Mouse (Mus musculus): ENCODE data around the gene Dock4. TPM values are rescaled to one million over a fixed set of nuclear protein-coding genes. Genes with fewer than 3 reads are reported as not detected.
A peak's percentile ranks its signal among the peaks of the same experiment; 100 is the strongest.

Gene Dock4
- polyA plus RNA-seq, 1 experiment from 2014 or later, result 25.1 TPM

DNA sequence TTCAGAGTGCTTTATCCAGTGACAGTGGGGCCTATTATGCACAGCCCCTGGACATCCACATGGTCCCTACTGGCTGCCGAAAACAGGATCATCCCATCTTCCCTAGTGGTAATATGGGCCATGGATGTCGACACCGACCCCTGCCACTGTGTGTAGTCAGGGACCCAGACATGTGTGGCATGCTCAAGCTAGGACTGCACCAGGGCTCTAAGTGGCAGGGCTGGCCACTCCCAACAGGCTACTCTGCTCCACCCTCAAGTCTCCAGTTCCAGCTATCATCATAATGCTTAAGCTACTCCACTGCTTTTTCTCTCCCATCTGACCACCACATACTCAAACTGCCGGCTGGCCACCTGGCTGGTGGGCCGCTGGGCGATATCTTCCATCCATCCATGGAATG is 439.6 kb downstream of the Dock4 start:
- H3K9me3 ChIP-seq, result no peaks in the 10 kb centered on the region
- no peaks in the 10 kb centered on the region for H3K27me3 ChIP-seq (ENCODE audit: insufficient read depth, poor library complexity, severe bottlenecking)
- H3K27ac ChIP-seq, result no peak overlapping the region
- H3K36me3 ChIP-seq, result no peaks in the 10 kb centered on the region
- H3K4me1 ChIP-seq (replicated peaks), result no peaks in the 10 kb centered on the region
- WGBS, result 89% methylated on average over 6 of the region's 6 CpGs
- no peak overlapping the region for H3K4me3 ChIP-seq
- DNase-seq (ENCODE audit: low spot score), result no peak

DNA sequence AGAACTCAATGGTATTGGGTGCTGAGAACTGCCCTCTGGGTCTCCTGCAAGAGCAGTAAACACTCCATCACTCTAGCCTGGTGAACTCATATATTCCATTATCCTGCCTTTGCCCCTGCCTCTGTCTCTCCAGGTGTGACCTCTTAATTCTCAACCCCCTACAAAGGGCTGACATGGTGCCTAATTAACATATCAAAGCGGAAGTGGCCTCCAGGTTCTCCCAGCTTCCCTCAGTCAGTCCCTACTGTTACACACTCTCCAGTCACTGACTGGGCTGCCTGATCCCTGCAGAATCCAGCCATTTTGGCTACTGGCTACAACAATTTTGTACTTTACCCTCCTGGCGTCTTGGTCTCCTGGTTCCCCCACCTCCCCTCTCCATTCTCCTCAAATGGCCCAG is 441.7 kb downstream of the Dock4 start:
- no peaks in the 10 kb centered on the region for H3K4me1 ChIP-seq (replicated peaks)
- no peak for DNase-seq (ENCODE audit: low spot score)
- H3K9me3 ChIP-seq, result no peaks in the 10 kb centered on the region
- H3K36me3 ChIP-seq, result no peaks in the 10 kb centered on the region
- 55% methylated on average over 2 of the region's 2 CpGs for WGBS
- H3K4me3 ChIP-seq, result no peak overlapping the region
- no peak overlapping the region; the same call in 1 of the 2 replicates for H3K27ac ChIP-seq
- no peaks in the 10 kb centered on the region for H3K27me3 ChIP-seq (ENCODE audit: insufficient read depth, poor library complexity, severe bottlenecking)

DNA sequence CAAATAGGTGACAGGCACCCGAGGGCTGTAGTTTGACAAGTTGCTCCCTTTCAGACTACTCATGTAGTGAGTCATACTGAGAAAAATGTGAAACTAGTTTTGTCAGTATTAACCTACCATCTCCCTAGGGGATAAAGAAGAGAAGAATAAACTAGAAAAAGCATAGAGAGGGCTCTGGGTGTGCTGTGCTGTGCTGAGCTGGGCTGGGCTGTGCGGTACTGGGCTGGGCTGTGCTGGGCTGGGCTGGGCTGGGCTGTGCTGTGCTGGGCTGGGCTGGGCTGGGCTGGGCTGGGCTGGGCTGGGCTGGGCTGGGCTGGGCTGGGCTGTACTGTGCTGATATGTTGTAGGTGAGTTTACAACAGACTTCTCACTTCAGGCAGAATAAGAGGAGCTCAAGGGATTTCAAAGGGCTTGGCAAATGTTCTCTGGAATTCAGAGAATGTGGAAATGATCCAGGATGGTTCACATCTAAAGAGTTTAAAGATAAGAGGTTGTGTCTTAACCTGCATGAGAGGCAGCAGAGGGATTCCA is 442.6 kb downstream of the Dock4 start:
- DNase-seq (ENCODE audit: low spot score), result no peak
- WGBS, result 49% methylated on average over 2 of the region's 2 CpGs
- no peaks in the 10 kb centered on the region for H3K9me3 ChIP-seq

DNA sequence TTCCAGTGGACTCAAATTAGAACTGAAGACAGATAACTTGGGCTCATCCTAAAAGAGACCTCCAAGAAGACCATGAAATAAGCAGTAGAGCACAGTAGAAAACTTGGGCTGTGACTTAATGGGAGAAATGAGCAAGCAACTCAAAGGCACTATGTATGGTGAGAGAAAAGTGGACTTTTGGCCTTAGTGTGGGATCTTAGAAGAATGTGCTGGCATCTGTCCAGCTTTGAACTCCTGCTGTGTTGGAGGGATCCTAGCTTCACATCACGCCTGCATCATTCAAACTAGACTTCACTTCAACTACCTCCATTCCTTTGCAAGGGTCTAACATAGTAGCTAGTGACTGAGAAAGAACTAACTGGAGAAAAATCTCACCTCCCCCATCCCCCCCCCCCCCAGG is 443.1 kb downstream of the Dock4 start:
- DNase-seq (ENCODE audit: low spot score), result no peak
- H3K4me1 ChIP-seq (replicated peaks), result 0 out of 2 replicates have a peak, but pooled peaks cover 2% of the 10 kb centered on the region
- H3K36me3 ChIP-seq, result no peaks in the 10 kb centered on the region
- no peaks in the 10 kb centered on the region for H3K9me3 ChIP-seq
- no peak overlapping the region for H3K4me3 ChIP-seq
- H3K27ac ChIP-seq, result 0 out of 2 replicates have a peak overlapping the region, but pooled peaks have one; percentile 35
- 74% methylated on average over 1 of the region's 1 CpGs for WGBS
- no peaks in the 10 kb centered on the region for H3K27me3 ChIP-seq (ENCODE audit: insufficient read depth, poor library complexity, severe bottlenecking)

More for the DNA sequence above, 442.6 kb downstream of the Dock4 start:
- 0 out of 2 replicates have a peak overlapping the region, but pooled peaks have one; percentile 35 for H3K27ac ChIP-seq
- no peaks in the 10 kb centered on the region for H3K4me1 ChIP-seq (replicated peaks)
- no peak overlapping the region for H3K4me3 ChIP-seq
- H3K27me3 ChIP-seq (ENCODE audit: insufficient read depth, poor library complexity, severe bottlenecking), result no peaks in the 10 kb centered on the region
- no peaks in the 10 kb centered on the region for H3K36me3 ChIP-seq

DNA sequence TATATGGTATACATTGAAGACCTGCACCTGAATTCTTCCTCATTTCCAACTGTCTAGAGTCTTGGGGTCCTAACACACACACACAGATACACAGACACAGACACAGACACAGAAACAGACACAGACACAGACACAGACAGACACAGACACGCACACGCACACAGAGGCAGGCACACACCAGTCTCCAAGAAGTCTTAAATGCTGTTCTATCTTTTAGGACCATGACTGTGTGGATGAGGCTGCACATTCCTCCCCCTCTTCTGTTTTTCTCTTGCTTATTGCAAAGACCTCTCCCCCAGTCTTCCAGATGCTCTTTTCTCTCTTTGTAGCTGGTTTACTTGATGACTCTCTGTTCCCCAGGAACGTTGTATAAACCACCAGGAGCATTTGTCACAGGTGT is 443.8 kb downstream of the Dock4 start:
- Histone ChIP-seq H3K4me3 (no peak overlapping the region), H3K27ac (no peak overlapping the region), H3K36me3 (no peaks in the 10 kb centered on the region), H3K9me3 (no peaks in the 10 kb centered on the region), H3K27me3 (ENCODE audit: insufficient read depth, poor library complexity, severe bottlenecking) (no peaks in the 10 kb centered on the region), H3K4me1 (replicated peaks) (0 out of 2 replicates have a peak, but pooled peaks cover 3% of the 10 kb centered on the region)
- 88% methylated on average over 3 of the region's 3 CpGs for WGBS
- no peak for DNase-seq (ENCODE audit: low spot score)

DNA sequence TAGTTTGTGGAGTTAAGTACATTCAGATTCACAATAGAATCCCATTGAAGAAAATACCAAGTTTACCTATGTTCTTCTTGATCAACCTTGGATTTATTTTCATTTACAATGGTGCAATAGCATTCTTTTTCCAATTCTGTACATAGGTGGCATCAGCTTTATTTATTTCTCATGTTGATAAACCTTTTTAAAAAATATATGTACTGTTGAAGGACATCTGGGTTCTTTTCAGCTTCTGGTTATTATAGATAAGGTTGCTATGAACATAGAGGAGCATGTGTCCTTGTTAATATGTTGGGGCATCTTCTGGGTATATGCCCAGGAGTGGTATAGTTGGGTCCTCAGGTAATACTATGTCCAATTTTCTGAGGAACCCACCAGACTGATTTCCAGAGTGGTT is 445.4 kb downstream of the Dock4 start:
- Histone ChIP-seq H3K36me3 (no peaks in the 10 kb centered on the region), H3K4me1 (replicated peaks) (0 out of 2 replicates have a peak, but pooled peaks cover 3% of the 10 kb centered on the region), H3K27ac (no peak overlapping the region), H3K27me3 (ENCODE audit: insufficient read depth, poor library complexity, severe bottlenecking) (no peaks in the 10 kb centered on the region), H3K4me3 (no peak overlapping the region), H3K9me3 (no peaks in the 10 kb centered on the region)
- no peak for DNase-seq (ENCODE audit: low spot score)

DNA sequence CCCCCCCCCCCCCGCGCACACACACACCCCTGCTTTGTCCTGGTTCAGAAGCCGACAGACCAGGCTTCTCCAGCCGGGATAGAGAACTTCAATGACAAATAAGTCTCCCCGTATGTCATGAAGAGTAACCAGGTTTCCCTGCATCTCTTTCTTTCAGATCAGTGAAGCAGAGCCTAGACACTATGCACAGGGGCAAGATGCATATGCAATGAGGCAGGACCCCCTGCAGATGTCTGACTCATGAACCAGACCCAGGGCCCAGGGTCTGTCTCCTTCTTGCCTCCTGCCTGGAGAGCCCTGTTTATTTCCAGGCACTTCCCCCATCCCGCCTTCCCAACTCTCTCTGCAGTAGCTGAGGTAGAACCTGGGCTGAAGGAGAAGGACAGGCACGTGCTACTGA is 448.0 kb downstream of the Dock4 start:
- 42% methylated on average over 5 of the region's 7 CpGs for WGBS
- DNase-seq (ENCODE audit: low spot score), result no peak
- no peaks in the 10 kb centered on the region for H3K9me3 ChIP-seq
- 0 out of 2 replicates have a peak, but pooled peaks cover 3% of the 10 kb centered on the region for H3K4me1 ChIP-seq (replicated peaks)
- H3K27me3 ChIP-seq (ENCODE audit: insufficient read depth, poor library complexity, severe bottlenecking), result no peaks in the 10 kb centered on the region
- no peak overlapping the region for H3K4me3 ChIP-seq
- H3K36me3 ChIP-seq, result no peaks in the 10 kb centered on the region
- H3K27ac ChIP-seq, result no peak overlapping the region

DNA sequence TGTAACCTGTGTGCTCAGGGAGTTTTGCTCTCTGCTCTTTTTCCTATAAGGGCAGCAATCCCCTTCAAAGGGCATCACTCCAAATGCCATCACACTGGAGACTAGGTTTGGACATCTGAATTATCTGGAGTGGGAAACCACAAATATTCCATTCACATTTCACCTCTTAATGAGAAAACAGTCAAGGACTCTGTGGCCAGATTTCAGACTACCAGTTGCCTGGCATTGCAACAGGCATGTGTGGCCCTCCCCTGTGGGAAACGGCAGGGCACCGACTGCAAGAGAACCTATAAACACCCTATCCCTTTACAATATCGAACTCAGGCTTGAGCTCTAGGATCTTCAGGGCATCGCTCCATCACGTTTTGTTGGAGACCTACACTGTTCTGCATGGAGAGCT is 448.9 kb downstream of the Dock4 start:
- no peaks in the 10 kb centered on the region for H3K9me3 ChIP-seq
- H3K36me3 ChIP-seq, result no peaks in the 10 kb centered on the region
- no peaks in the 10 kb centered on the region for H3K27me3 ChIP-seq (ENCODE audit: insufficient read depth, poor library complexity, severe bottlenecking)
- 0 out of 2 replicates have a peak, but pooled peaks cover 3% of the 10 kb centered on the region for H3K4me1 ChIP-seq (replicated peaks)
- H3K27ac ChIP-seq, result no peak overlapping the region
- DNase-seq (ENCODE audit: low spot score), result no peak
- no peak overlapping the region for H3K4me3 ChIP-seq
- WGBS, result 94% methylated on average over 5 of the region's 5 CpGs

Other genes with a start within 250 kb of the Dock4 start
- gene Lsmem1, start 246.5 kb upstream of the Dock4 start, polyA plus RNA-seq (2016; fragmentation: Nextera tagmentation; extraction: Ambion mirVana), result not detected in 2 replicates
- 125 and 146 TPM in 2 replicates for gene Ifrd1, start 197.4 kb upstream of the Dock4 start, polyA plus RNA-seq (2016; fragmentation: Nextera tagmentation; extraction: Ambion mirVana)
- gene Zfp277, start 50 bp upstream of the Dock4 start, polyA plus RNA-seq (2016; fragmentation: Nextera tagmentation; extraction: Ambion mirVana), result 36.0 and 37.8 TPM in 2 replicates

Data from hindbrain, embryonic 10.5 days (tissue).